Mouse (Mus musculus) spleen, adult 2 months (tissue): ENCODE measurements around the gene H2-Q6.
"Not testable (repeated sequence)": the region's sequence is repeated elsewhere in the genome, so short reads cannot be mapped to it uniquely, and the experiment has no call there.

Experiments used
- CTCF ChIP-seq: fragments of 200-500 bp; IDR thresholded peaks from 2 replicates; pipeline ENCODE4 v1.5.1; 2011; ENCODE audit warnings: mild to moderate bottlenecking, inconsistent platforms; ENCODE audit not compliant: insufficient read depth, insufficient read length, insufficient replicate concordance; ENCODE audit errors: extremely low read depth
- POLR2A ChIP-seq: fragments of 200-500 bp; IDR thresholded peaks from 2 replicates; pipeline ENCODE4 v1.6.1; 2011; ENCODE audit warnings: low read depth, low read length, inconsistent platforms

DNA sequence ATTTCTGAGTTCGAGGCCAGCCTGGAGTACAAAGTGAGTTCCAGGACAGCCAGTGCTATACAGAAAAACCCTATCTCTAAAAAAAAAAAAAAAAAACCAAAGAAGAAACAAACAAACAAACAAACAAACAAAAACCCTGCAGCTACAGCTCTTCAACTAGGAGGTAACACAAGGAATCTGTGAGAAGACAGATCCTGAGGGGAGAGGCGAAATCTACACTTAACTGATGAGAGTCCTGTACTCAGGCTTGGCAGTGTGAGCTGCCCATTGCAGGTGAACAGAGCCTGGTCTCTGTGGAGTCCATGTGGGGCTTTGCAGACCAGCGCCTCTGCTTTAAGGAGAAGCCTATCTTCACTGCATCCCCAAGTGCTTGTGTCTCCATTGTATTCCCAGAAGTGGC lies 13.7 kb downstream of the H2-Q6 start:
- not testable (repeated sequence) for TF ChIP-seq CTCF, POLR2A
